Mouse (Mus musculus): Measurements from ENCODE around the gene Kcnma1. TPM values are rescaled to one million over a fixed set of nuclear protein-coding genes. Genes with fewer than 3 reads are reported as not detected.

Kcnma1 gene
- polyA plus RNA-seq, 1 experiment from 2014 or later, result 9.0 TPM

DNA sequence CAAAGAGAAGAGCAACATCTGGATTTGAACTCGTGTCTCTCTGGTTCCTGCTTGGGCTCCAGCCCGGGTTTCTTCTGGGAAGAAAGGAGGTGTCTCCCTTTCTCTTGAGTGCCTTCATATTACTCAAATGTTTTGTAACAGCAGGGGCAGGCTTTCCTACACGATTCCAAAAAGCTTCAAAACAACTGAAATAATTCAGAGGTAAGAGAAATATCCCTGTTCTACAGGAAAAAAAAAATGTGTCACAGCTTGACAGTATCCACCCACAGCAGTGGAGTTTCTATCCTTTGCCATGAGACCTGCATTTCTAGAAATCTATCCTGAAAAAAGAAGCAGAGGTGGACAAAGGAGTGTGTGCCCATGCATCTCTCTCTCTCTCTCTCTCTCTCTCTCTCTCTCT is 172.3 kb downstream of the Kcnma1 start:
- 78% methylated on average over 3 of the region's 3 CpGs for WGBS
- H3K36me3 ChIP-seq, result no peaks in the 10 kb centered on the region
- no peaks in the 10 kb centered on the region for H3K4me1 ChIP-seq
- H3K4me3 ChIP-seq, result no peak overlapping the region
- no peak overlapping the region for H3K9ac ChIP-seq (replicated peaks)
- ATAC-seq (replicated peaks), result no peak
- H3K9me3 ChIP-seq, result no peaks in the 10 kb centered on the region
- no peaks in the 10 kb centered on the region for H3K27me3 ChIP-seq
- H3K27ac ChIP-seq (replicated peaks), result no peak overlapping the region
- H3K4me2 ChIP-seq (replicated peaks), result no peak overlapping the region

GRCm38 (mm10) chr14:23839613-23840012 is 174.7 kb downstream of the Kcnma1 start:
- 87% methylated on average over 5 of the region's 5 CpGs for WGBS
- H3K4me1 ChIP-seq, result no peaks in the 10 kb centered on the region
- H3K27ac ChIP-seq (replicated peaks), result no peak overlapping the region
- no peak overlapping the region for H3K4me2 ChIP-seq (replicated peaks)
- H3K4me3 ChIP-seq, result no peak overlapping the region
- H3K27me3 ChIP-seq, result no peaks in the 10 kb centered on the region
- H3K36me3 ChIP-seq, result no peaks in the 10 kb centered on the region
- ATAC-seq (replicated peaks), result no peak
- no peaks in the 10 kb centered on the region for H3K9me3 ChIP-seq
- H3K9ac ChIP-seq (replicated peaks), result no peak overlapping the region

DNA sequence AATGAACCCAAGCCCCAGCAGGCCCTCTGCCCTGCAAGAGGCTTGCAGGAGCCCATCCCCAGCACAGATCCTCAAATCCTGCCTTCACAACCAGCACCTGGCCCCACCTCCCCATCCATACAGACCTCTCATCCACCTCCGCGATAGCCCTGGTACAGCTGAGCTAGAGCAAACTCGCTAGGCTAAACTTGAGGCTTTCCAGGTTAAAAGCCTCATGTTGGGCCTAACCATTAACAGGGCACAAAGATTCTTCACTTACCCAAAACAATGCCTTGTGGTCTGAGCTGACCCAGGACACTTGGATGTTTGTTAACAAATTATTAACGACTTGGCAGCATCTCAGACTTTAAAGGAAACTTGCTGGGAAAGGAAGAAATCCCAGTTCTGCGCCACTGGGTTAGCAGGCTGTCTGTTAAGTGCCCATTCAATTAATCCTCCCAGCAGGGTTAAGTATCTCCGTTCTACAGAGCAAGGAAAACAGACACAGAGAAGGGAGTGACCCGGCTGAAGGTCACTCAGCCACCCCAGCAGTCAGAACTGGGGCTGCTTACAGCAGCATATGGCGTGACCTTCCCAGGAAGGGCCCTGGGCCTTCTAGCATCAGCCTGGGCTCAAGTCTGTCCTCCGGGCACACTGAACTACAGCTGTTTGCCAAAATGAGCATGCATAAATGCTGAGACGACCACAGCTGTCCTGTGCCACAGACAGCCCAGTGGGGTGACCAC is 178.7 kb downstream of the Kcnma1 start:
- Histone ChIP-seq H3K27me3 (no peaks in the 10 kb centered on the region), H3K4me2 (replicated peaks) (no peak overlapping the region), H3K36me3 (no peaks in the 10 kb centered on the region), H3K9ac (replicated peaks) (no peak overlapping the region), H3K9me3 (no peaks in the 10 kb centered on the region), H3K4me1 (no peaks in the 10 kb centered on the region), H3K27ac (replicated peaks) (no peak overlapping the region), H3K4me3 (no peak overlapping the region)
- 27% methylated on average over 10 of the region's 10 CpGs for WGBS
- ATAC-seq (replicated peaks), result no peak

- ATAC-seq (replicated peaks), result 0 out of 2 replicates have a peak, but pooled peaks have one; percentile 26
These were observed 183.0 kb downstream of the Kcnma1 start for GRCm38 (mm10) chr14:23831284-23831683.

DNA sequence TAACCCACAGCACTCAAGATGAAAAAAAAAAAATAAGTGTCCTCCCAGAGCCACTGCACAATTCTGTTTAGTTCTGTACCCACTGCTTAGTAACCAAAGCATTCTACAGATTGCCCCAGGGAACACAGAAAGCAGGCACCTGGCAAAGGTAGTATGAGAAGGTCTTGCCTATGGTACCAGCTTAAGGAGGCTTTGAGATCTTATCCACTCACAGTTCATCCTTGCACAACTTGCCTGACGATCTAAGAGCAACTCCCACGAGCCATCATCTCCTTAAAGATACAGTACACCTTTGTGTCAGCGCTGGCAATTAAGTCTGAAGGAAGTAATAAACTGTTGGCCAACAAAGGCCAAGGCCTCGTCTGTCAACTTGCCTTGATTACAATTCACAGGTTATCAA is 184.0 kb downstream of the Kcnma1 start:
- ATAC-seq (replicated peaks), result no peak
- H3K27ac ChIP-seq (replicated peaks), result no peak overlapping the region
- H3K4me1 ChIP-seq, result no peaks in the 10 kb centered on the region
- H3K27me3 ChIP-seq, result no peaks in the 10 kb centered on the region
- 37% methylated on average over 4 of the region's 4 CpGs for WGBS
- no peak overlapping the region for H3K9ac ChIP-seq (replicated peaks)
- no peak overlapping the region for H3K4me2 ChIP-seq (replicated peaks)
- no peak overlapping the region for H3K4me3 ChIP-seq
- H3K9me3 ChIP-seq, result no peaks in the 10 kb centered on the region
- no peaks in the 10 kb centered on the region for H3K36me3 ChIP-seq

More at GRCm38 (mm10) chr14:23831284-23831683, 183.0 kb downstream of the Kcnma1 start:
- no peaks in the 10 kb centered on the region for H3K9me3 ChIP-seq
- H3K27ac ChIP-seq (replicated peaks), result no peak overlapping the region
- H3K9ac ChIP-seq (replicated peaks), result no peak overlapping the region
- no peaks in the 10 kb centered on the region for H3K36me3 ChIP-seq
- H3K4me1 ChIP-seq, result no peaks in the 10 kb centered on the region
- H3K27me3 ChIP-seq, result no peaks in the 10 kb centered on the region
- no peak overlapping the region for H3K4me3 ChIP-seq
- WGBS, result 23% methylated on average over 5 of the region's 5 CpGs
- no peak overlapping the region for H3K4me2 ChIP-seq (replicated peaks)

DNA sequence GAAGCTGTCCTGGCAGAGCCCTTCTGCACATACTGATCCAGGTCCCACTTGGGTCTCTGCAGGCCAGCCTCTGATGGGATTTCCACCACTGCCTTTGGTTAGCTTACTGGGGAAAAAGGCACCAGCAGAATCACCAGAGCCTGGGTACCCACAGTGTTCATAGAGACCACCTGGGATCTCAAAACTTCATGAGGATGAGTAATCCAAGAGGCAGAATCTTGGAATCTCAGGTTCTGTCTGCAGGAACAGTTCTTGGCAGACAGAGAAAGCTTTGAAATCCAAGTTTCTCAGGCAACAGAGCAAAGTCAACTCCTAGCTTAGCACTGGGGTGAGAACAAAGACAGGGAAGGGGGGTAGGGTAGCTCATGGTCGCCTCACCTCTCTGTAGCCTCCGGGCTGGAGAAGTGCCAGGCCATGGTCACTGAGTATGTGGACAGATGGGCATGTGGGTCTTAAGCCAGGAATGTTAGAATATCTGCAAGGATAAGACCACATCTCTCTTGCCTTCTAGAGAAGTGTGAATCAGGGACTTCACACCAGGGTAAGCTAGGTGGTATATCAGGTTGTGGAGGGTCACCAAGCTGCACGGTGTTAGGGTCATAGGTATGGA is 185.5 kb downstream of the Kcnma1 start:
- Histone ChIP-seq H3K4me3 (no peak overlapping the region), H3K9ac (replicated peaks) (no peak overlapping the region), H3K36me3 (no peaks in the 10 kb centered on the region), H3K4me2 (replicated peaks) (no peak overlapping the region), H3K9me3 (no peaks in the 10 kb centered on the region), H3K27ac (replicated peaks) (no peak overlapping the region), H3K27me3 (no peaks in the 10 kb centered on the region), H3K4me1 (no peaks in the 10 kb centered on the region)
- 91% methylated on average over 3 of the region's 3 CpGs for WGBS
- ATAC-seq (replicated peaks), result no peak

GRCm38 (mm10) chr14:23824937-23825336 is 189.4 kb downstream of the Kcnma1 start:
- no peak overlapping the region for H3K27ac ChIP-seq (replicated peaks)
- H3K4me3 ChIP-seq, result no peak overlapping the region
- H3K4me2 ChIP-seq (replicated peaks), result no peak overlapping the region
- H3K4me1 ChIP-seq, result no peaks in the 10 kb centered on the region
- H3K36me3 ChIP-seq, result no peaks in the 10 kb centered on the region
- no peaks in the 10 kb centered on the region for H3K9me3 ChIP-seq
- WGBS, result 86% methylated on average over 2 of the region's 2 CpGs
- H3K27me3 ChIP-seq, result no peaks in the 10 kb centered on the region
- H3K9ac ChIP-seq (replicated peaks), result no peak overlapping the region
- no peak for ATAC-seq (replicated peaks)

GRCm38 (mm10) chr14:23824267-23824666 is 190.0 kb downstream of the Kcnma1 start:
- Histone ChIP-seq H3K36me3 (no peaks in the 10 kb centered on the region), H3K4me3 (no peak overlapping the region), H3K4me1 (no peaks in the 10 kb centered on the region), H3K9ac (replicated peaks) (no peak overlapping the region), H3K27ac (replicated peaks) (no peak overlapping the region), H3K4me2 (replicated peaks) (no peak overlapping the region), H3K27me3 (no peaks in the 10 kb centered on the region), H3K9me3 (no peaks in the 10 kb centered on the region)
- no peak for ATAC-seq (replicated peaks)
- WGBS, result 69% methylated on average over 4 of the region's 4 CpGs

DNA sequence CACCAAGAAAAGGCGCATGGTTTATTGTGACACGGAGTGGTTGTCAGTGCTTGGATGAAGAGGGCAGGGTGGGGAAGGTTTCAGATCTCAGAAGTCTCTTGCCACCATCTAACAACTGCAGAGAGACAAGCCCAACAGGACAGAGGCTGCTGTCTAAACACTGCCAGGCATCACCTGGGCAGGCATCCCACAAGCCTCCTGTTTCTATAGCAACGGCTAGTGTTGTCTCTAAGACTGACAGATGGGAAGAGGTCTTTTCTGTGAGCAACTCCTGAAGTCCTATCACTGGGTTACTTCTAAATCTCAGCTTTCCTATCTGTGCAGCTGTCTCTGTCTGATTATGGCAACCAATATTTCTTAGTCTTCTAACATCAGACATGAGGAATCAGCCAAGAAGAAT is 196.7 kb downstream of the Kcnma1 start:
- ATAC-seq (replicated peaks), result no peak
- Histone ChIP-seq H3K9me3 (no peaks in the 10 kb centered on the region), H3K27me3 (no peaks in the 10 kb centered on the region), H3K9ac (replicated peaks) (no peak overlapping the region), H3K36me3 (no peaks in the 10 kb centered on the region), H3K27ac (replicated peaks) (no peak overlapping the region), H3K4me1 (peaks cover 5% of the 10 kb centered on the region; the same call in 1 of the 2 replicates), H3K4me2 (replicated peaks) (no peak overlapping the region), H3K4me3 (no peak overlapping the region)
- WGBS, result 93% methylated on average over 3 of the region's 3 CpGs

- no peak for ATAC-seq (replicated peaks)
- Histone ChIP-seq H3K9me3 (no peaks in the 10 kb centered on the region), H3K27ac (replicated peaks) (no peak overlapping the region), H3K27me3 (no peaks in the 10 kb centered on the region), H3K4me2 (replicated peaks) (no peak overlapping the region), H3K4me3 (no peak overlapping the region), H3K36me3 (no peaks in the 10 kb centered on the region), H3K9ac (replicated peaks) (no peak overlapping the region), H3K4me1 (no peaks in the 10 kb centered on the region)
- WGBS, result 70% methylated on average over 1 of the region's 1 CpGs
These were observed 204.2 kb downstream of the Kcnma1 start for GRCm38 (mm10) chr14:23810081-23810480.

DNA sequence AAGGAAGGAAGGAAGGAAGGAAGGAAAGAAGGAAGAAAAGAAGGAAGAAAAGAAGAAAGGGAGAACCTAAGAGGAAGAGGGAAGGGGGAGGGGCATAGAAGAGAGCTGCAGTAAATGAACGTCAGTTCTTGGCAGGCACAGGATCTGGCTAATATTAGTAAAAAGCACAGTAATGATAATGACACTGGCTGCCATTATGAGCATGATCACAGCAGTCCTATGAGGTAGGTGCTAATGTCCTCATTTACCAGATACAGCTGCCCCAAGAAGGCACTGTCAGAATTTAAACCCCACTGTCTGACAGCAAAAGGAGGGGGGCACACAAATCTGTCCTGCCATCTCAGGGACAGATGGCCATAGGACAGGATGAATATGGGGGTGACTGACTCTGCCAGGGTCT is 205.2 kb downstream of the Kcnma1 start:
- no peak for ATAC-seq (replicated peaks)
- H3K27ac ChIP-seq (replicated peaks), result no peak overlapping the region

GRCm38 (mm10) chr14:23806378-23806777 is 207.9 kb downstream of the Kcnma1 start:
- WGBS, result 39% methylated on average over 2 of the region's 2 CpGs
- Histone ChIP-seq H3K4me3 (no peak overlapping the region), H3K27ac (replicated peaks) (no peak overlapping the region), H3K9me3 (no peaks in the 10 kb centered on the region), H3K4me2 (replicated peaks) (no peak overlapping the region), H3K36me3 (no peaks in the 10 kb centered on the region), H3K27me3 (no peaks in the 10 kb centered on the region), H3K4me1 (no peaks in the 10 kb centered on the region), H3K9ac (replicated peaks) (no peak overlapping the region)
- no peak for ATAC-seq (replicated peaks)

More for the DNA sequence above, 205.2 kb downstream of the Kcnma1 start:
- Histone ChIP-seq H3K9ac (replicated peaks) (no peak overlapping the region), H3K36me3 (no peaks in the 10 kb centered on the region), H3K27me3 (no peaks in the 10 kb centered on the region), H3K4me2 (replicated peaks) (no peak overlapping the region), H3K4me1 (no peaks in the 10 kb centered on the region), H3K9me3 (no peaks in the 10 kb centered on the region), H3K4me3 (no peak overlapping the region)
- 18% methylated on average over 1 of the region's 1 CpGs for WGBS

- Histone ChIP-seq H3K9me3 (no peaks in the 10 kb centered on the region), H3K4me1 (0 out of 2 replicates have a peak, but pooled peaks cover 3% of the 10 kb centered on the region), H3K27me3 (no peaks in the 10 kb centered on the region), H3K4me3 (no peak overlapping the region), H3K27ac (replicated peaks) (no peak overlapping the region), H3K4me2 (replicated peaks) (no peak overlapping the region), H3K9ac (replicated peaks) (no peak overlapping the region), H3K36me3 (no peaks in the 10 kb centered on the region)
- WGBS, result 96% methylated on average over 7 of the region's 7 CpGs
- ATAC-seq (replicated peaks), result no peak
These were observed 217.4 kb downstream of the Kcnma1 start for GRCm38 (mm10) chr14:23796878-23797277.

Data from forebrain, embryonic 15.5 days (tissue).